ENCODE assay signal across 10 mouse cellular contexts in genomic region chrX:96900636-96901035, GRCm38 (mm10).
A peak's percentile ranks its signal among the peaks of the same experiment; 100 is the strongest.
DNase-seq lines count a peak whose midpoint lies in the region; ATAC-seq and TF ChIP-seq lines count a peak whose summit lies in the region.
"Had no signal": no experiment of that assay in that cellular context is flagged by ENCODE, and none has a peak within 500 bp of the region (broad histone marks: within the 10 kb centered on the region; RNA-seq: fewer than 3 reads in every experiment).

No protein-coding gene starts in this region.

- WGBS in hindbrain, postnatal 0 days: 19% methylated on average over 3 of the region's 3 CpGs
- WGBS in hindbrain, embryonic 16.5 days: 13% methylated on average over 3 of the region's 3 CpGs

- in situ Hi-C loops in ES-E14 (cut with MboI; ENCODE audit: low sequenced_read_pairs in 2 of 2, unreplicated experiment in 2 of 2): loop anchor here in 1 of 2 experiments (25.0 kb wide), 1 partner anchor 537 kb away; no protein-coding TSS in a partner anchor

- no peaks in the 10 kb centered on the region for H3K27me3 ChIP-seq in hindbrain, postnatal 0 days (ENCODE audit: insufficient read depth, low read length)
- H3K27me3 ChIP-seq in hindbrain, embryonic 16.5 days (replicated peaks; ENCODE audit: control insufficient read depth, insufficient read depth, low read length): no peaks in the 10 kb centered on the region
- H3K27me3 ChIP-seq: heart, embryonic 12.5 days had no signal

- H3K9ac ChIP-seq in hindbrain, postnatal 0 days (replicated peaks; ENCODE audit: low read length): no peak overlapping the region
- no peak overlapping the region for H3K9ac ChIP-seq in hindbrain, embryonic 16.5 days (ENCODE audit: low read depth, low read length)
- H3K9ac ChIP-seq in ES-E14 (ENCODE audit: insufficient read depth, low read depth, low read length, poor library complexity, severe bottlenecking): no peak overlapping the region
- H3K9ac ChIP-seq: heart, embryonic 12.5 days had no signal

- no peaks in the 10 kb centered on the region for H3K9me3 ChIP-seq in hindbrain, postnatal 0 days (ENCODE audit: low read length)
- H3K9me3 ChIP-seq in hindbrain, embryonic 16.5 days (ENCODE audit: control insufficient read depth, low read length): no peaks in the 10 kb centered on the region
- H3K9me3 ChIP-seq in ES-E14 (ENCODE audit: control insufficient read depth, insufficient read depth, low read depth, low read length): no peaks in the 10 kb centered on the region
- H3K9me3 ChIP-seq: heart, embryonic 12.5 days had no signal

- no peaks in the 10 kb centered on the region for H3K36me3 ChIP-seq in hindbrain, postnatal 0 days (ENCODE audit: insufficient read depth, low read length)
- H3K36me3 ChIP-seq in hindbrain, embryonic 16.5 days (ENCODE audit: control insufficient read depth, insufficient read depth, low read length): no peaks in the 10 kb centered on the region
- H3K36me3 ChIP-seq in ES-E14 (ENCODE audit: control insufficient read depth, insufficient read depth, low read length, poor library complexity, severe bottlenecking): no peaks in the 10 kb centered on the region
- H3K36me3 ChIP-seq: heart, embryonic 12.5 days had no signal

- H3K4me1 ChIP-seq in hindbrain, postnatal 0 days (ENCODE audit: insufficient read depth, low read length): no peaks in the 10 kb centered on the region
- no peaks in the 10 kb centered on the region for H3K4me1 ChIP-seq in hindbrain, embryonic 16.5 days (ENCODE audit: control insufficient read depth, insufficient read depth, low read depth, low read length)
- H3K4me1 ChIP-seq in ES-E14 (ENCODE audit: control insufficient read depth in 2 of 2, insufficient read depth in 2 of 2, low read length in 2 of 2, poor library complexity in 1 of 2): no peaks in the 10 kb centered on the region
- H3K4me1 ChIP-seq: heart, embryonic 12.5 days had no signal

- peak; percentile 64 for DNase-seq in hindbrain, postnatal 0 days (ENCODE audit: low spot score)
- DNase-seq in 416B (ENCODE audit: low read depth) (peak; percentile 47), ES-E14 (ENCODE audit: low read depth, low spot score) (no peak)
- peak; percentile 31 for DNase-seq in embryo, embryonic 11 days
- no peak for DNase-seq in right cerebral cortex, postnatal 10 days (ENCODE audit: low spot score in 2 of 2)
- DNase-seq: cerebellum, adult 11-12 months; left cerebral cortex, postnatal 4 days had no signal

- H3K4me3 ChIP-seq in hindbrain, postnatal 0 days (ENCODE audit: low read length): no peak overlapping the region
- H3K4me3 ChIP-seq in hindbrain, embryonic 16.5 days (ENCODE audit: low read length): no peak overlapping the region
- no peak overlapping the region for H3K4me3 ChIP-seq in ES-E14 (ENCODE audit: insufficient read depth in 1 of 2, low read depth in 1 of 2, low read length in 2 of 2, poor library complexity in 1 of 2, severe bottlenecking in 1 of 2)
- H3K4me3 ChIP-seq: heart, embryonic 12.5 days had no signal

- no peak for ATAC-seq in hindbrain, postnatal 0 days
- no peak for ATAC-seq in hindbrain, embryonic 16.5 days
- ATAC-seq in megakaryocyte progenitor cell, adult 5-6 weeks (replicated peaks; ENCODE audit: poor library complexity): no peak; the same call in 1 of the 2 replicates

- peak; percentile 45 for TF ChIP-seq CTCF in hindbrain, postnatal 0 days (IDR thresholded peaks at IDR 0.05; ENCODE audit: low read depth)

- H3K4me2 ChIP-seq in hindbrain, postnatal 0 days (ENCODE audit: low read depth, low read length): no peak overlapping the region
- H3K4me2 ChIP-seq in hindbrain, embryonic 16.5 days (ENCODE audit: low read length): no peak overlapping the region
- H3K4me2 ChIP-seq: heart, embryonic 12.5 days had no signal

- H3K27ac ChIP-seq in hindbrain, postnatal 0 days: no peak overlapping the region
- H3K27ac ChIP-seq in hindbrain, embryonic 16.5 days (ENCODE audit: low read depth, low read length): no peak overlapping the region
- no peak overlapping the region for H3K27ac ChIP-seq in ES-E14 (ENCODE audit: insufficient read depth, low read depth, low read length, poor library complexity, severe bottlenecking)

TF ChIP-seq in ES-E14, 5 proteins besides CTCF, POLR2A, EP300 and RAD21:
- TF ChIP-seq ZC3H11A (IDR thresholded peaks at IDR 0.05; ENCODE audit: borderline replicate concordance, low read depth, low read length): 0 out of 2 replicates have a peak, but pooled peaks have one; percentile 22
- no peak for TF ChIP-seq MAFK (IDR thresholded peaks at IDR 0.05; ENCODE audit: insufficient read depth, low read depth, low read length)
- TF ChIP-seq ZNF384 (IDR thresholded peaks at IDR 0.05; ENCODE audit: low read depth, low read length): 0 out of 2 replicates have a peak, but pooled peaks have one; percentile 22
- no peak for TF ChIP-seq CHD2 (IDR thresholded peaks at IDR 0.05; ENCODE audit: low read depth, low read length)
- TF ChIP-seq HCFC1 (IDR thresholded peaks at IDR 0.05; ENCODE audit: borderline replicate concordance, insufficient read depth, low read length): no peak

Comparison
In these comparisons a context has a peak if more than half of its experiments do, and no peak if none do; other contexts are left out.
1. DNase-seq: peak in hindbrain, postnatal 0 days (single experiment), 416B (single experiment) and embryo, embryonic 11 days (single experiment); none in ES-E14 (single experiment) and right cerebral cortex, postnatal 10 days (0 of 2).